Mouse (Mus musculus) megakaryocyte, embryonic 14.5 days (primary cell): ENCODE measurements around the gene Kiz.

Source experiments
- FLI1 ChIP-seq: IDR thresholded peaks from 2 replicates; pipeline ENCODE4 v1.6.1; 2012; ENCODE audit warnings: low read length, inconsistent platforms, mixed read lengths
- GATA1 ChIP-seq: IDR thresholded peaks from 3 replicates; pipeline ENCODE4 v1.6.1; 2012; ENCODE audit warnings: mixed read lengths, low read length, inconsistent platforms, borderline replicate concordance

DNA sequence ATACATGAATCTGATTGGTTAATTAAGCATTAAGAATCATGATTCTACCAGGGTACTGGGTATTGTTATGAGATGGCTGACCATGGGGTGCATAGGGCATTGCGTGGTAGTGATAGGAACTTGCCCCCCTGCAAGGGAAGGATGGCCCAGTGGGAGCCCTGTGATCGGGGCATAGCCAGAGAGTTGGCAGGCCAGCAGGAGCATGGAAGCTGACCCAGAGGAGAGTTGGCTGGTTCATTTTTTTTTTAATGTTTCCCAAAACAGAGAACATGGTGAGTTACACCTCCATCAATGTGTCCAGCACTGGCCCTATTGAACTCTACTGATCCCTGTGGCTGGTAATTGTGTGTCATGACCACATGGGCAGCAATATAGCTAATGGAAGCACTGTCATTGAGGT is 127.1 kb downstream of the Kiz start:
- TF ChIP-seq FLI1 (no peak), GATA1 (no peak)
